Mouse (Mus musculus) midbrain, embryonic 11.5 days (tissue): ENCODE results near the gene Tmem52b. TPM values are rescaled to one million over a fixed set of nuclear protein-coding genes. Genes with fewer than 3 reads are reported as not detected.
"Not testable (repeated sequence)": the region's sequence is repeated elsewhere in the genome, so short reads cannot be mapped to it uniquely, and the experiment has no call there.

Experiments used
- ATAC-seq: fragments of 200-750 bp; cut with Nextera tagmentation; 2 replicates; pipeline ENCODE4 v1.8.0; 2017; ENCODE audit warnings: moderate TSS enrichment, moderate library complexity; ENCODE audit not compliant: low FRiP score
- DNase-seq: peaks from one replicate; pipeline ENCODE4 v3.0.0; 2015; ENCODE audit warnings: low spot score; ENCODE audit errors: missing footprints
- H3K27ac ChIP-seq: fragments of 300-500 bp; sonication (generic); 2 replicates; pipeline ENCODE4 v1.5.1; 2014; ENCODE audit warnings: low read depth, low read length
- H3K27me3 ChIP-seq: fragments of 300-500 bp; sonication (generic); 2 replicates; pipeline ENCODE4 v1.6.1; 2014; ENCODE audit warnings: mild to moderate bottlenecking, low read length, moderate library complexity, mixed read lengths; ENCODE audit not compliant: control insufficient read depth, insufficient read depth
- H3K36me3 ChIP-seq: fragments of 300-500 bp; sonication (generic); 2 replicates; pipeline ENCODE4 v1.6.1; 2014; ENCODE audit warnings: mild to moderate bottlenecking, low read length, moderate library complexity, mixed read lengths; ENCODE audit not compliant: control insufficient read depth, insufficient read depth
- H3K4me1 ChIP-seq: fragments of 300-500 bp; sonication (generic); 2 replicates; pipeline ENCODE4 v1.6.1; 2014; ENCODE audit warnings: low read length; ENCODE audit not compliant: control insufficient read depth, insufficient read depth
- H3K4me2 ChIP-seq: fragments of 300-500 bp; sonication (generic); 2 replicates; pipeline ENCODE4 v1.6.1; 2014; ENCODE audit warnings: mild to moderate bottlenecking, moderate library complexity
- H3K4me3 ChIP-seq: fragments of 300-500 bp; sonication (generic); 2 replicates; pipeline ENCODE4 v1.5.1; 2014; ENCODE audit warnings: low read depth, low read length
- H3K9ac ChIP-seq: fragments of 300-500 bp; sonication (generic); 2 replicates; pipeline ENCODE4 v1.6.1; 2014; ENCODE audit warnings: low read length
- H3K9me3 ChIP-seq: fragments of 300-500 bp; sonication (generic); 2 replicates; pipeline ENCODE4 v1.6.1; 2016; ENCODE audit warnings: low read length; ENCODE audit not compliant: control insufficient read depth
- WGBS: fragments of 180-500 bp; shearing (Covaris S2); extraction: QIAGEN DNeasy Blood & Tissue Kit; methylation state at CpG from one replicate; pipeline ENCODE4 v1.1.7; 2014; 5-methylcytosine and 5-hydroxymethylcytosine counted together
- polyA plus RNA-seq: library from polyadenylated mRNA; unstranded; fragments of >200 nt; fragmentation: Nextera tagmentation; extraction: Ambion mirVana; gene quantifications from 2 replicates; pipeline ENCODE4 v1.2.1, GENCODE M21; 2014

Tmem52b gene
- not detected in 2 replicates for polyA plus RNA-seq

- no peaks in the 10 kb centered on the region for H3K4me1 ChIP-seq
- H3K9ac ChIP-seq: no peak within 1 kb of the TSS
- ATAC-seq: no peak
- H3K4me3 ChIP-seq: no peak within 1 kb of the TSS
- 78% methylated on average over 3 of the region's 3 CpGs for WGBS
- H3K4me2 ChIP-seq: no peak within 1 kb of the TSS
- DNase-seq: no peak
- no peaks in the 10 kb centered on the region for H3K27me3 ChIP-seq
- H3K9me3 ChIP-seq: no peaks in the 10 kb centered on the region
- no peak within 1 kb of the TSS for H3K27ac ChIP-seq
- no peaks in the 10 kb centered on the region for H3K36me3 ChIP-seq
Observed at GRCm38 (mm10) chr6:129512367-129512766, at the start of gene Tmem52b. TSS of gene Tmem52b (plus strand) at chr6:129512555.

GRCm38 (mm10) chr6:129471386-129471785 is 41.0 kb upstream of the Tmem52b start:
- H3K27me3 ChIP-seq: no peaks in the 10 kb centered on the region
- no peaks in the 10 kb centered on the region for H3K36me3 ChIP-seq
- 92% methylated on average over 6 of the region's 6 CpGs for WGBS
- ATAC-seq (no peak), DNase-seq (no peak)
- H3K27ac ChIP-seq: no peak overlapping the region
- no peak overlapping the region for H3K9ac ChIP-seq
- H3K4me3 ChIP-seq: no peak overlapping the region
- no peaks in the 10 kb centered on the region for H3K9me3 ChIP-seq
- no peaks in the 10 kb centered on the region for H3K4me1 ChIP-seq
- no peak overlapping the region for H3K4me2 ChIP-seq

GRCm38 (mm10) chr6:129472627-129473026 is 39.7 kb upstream of the Tmem52b start:
- DNase-seq (no peak), ATAC-seq (no peak)
- H3K27me3 ChIP-seq: no peaks in the 10 kb centered on the region
- no peak overlapping the region for H3K27ac ChIP-seq
- H3K4me2 ChIP-seq: no peak overlapping the region
- no peak overlapping the region for H3K9ac ChIP-seq
- no peaks in the 10 kb centered on the region for H3K4me1 ChIP-seq
- no peaks in the 10 kb centered on the region for H3K36me3 ChIP-seq
- WGBS: 87% methylated on average over 5 of the region's 5 CpGs
- no peak overlapping the region for H3K4me3 ChIP-seq
- no peaks in the 10 kb centered on the region for H3K9me3 ChIP-seq

- ATAC-seq (no peak), DNase-seq (no peak)
- Histone ChIP-seq H3K9ac (no peak overlapping the region), H3K4me1 (no peaks in the 10 kb centered on the region), H3K27ac (no peak overlapping the region), H3K9me3 (no peaks in the 10 kb centered on the region), H3K36me3 (no peaks in the 10 kb centered on the region), H3K27me3 (no peaks in the 10 kb centered on the region), H3K4me3 (no peak overlapping the region), H3K4me2 (no peak overlapping the region)
- 36% methylated on average over 13 of the region's 13 CpGs for WGBS
Observed at GRCm38 (mm10) chr6:129476404-129477126, 35.8 kb upstream of the Tmem52b start.

- Histone ChIP-seq H3K36me3 (no peaks in the 10 kb centered on the region), H3K4me3 (no peak overlapping the region), H3K27me3 (no peaks in the 10 kb centered on the region), H3K9ac (no peak overlapping the region), H3K4me1 (no peaks in the 10 kb centered on the region), H3K4me2 (no peak overlapping the region), H3K27ac (no peak overlapping the region), H3K9me3 (no peaks in the 10 kb centered on the region)
- DNase-seq (no peak), ATAC-seq (peak; percentile 65; the same call in 1 of the 2 replicates)
- WGBS: 70% methylated on average over 8 of the region's 8 CpGs
Observed at GRCm38 (mm10) chr6:129480089-129480958, 32.0 kb upstream of the Tmem52b start.

- no peaks in the 10 kb centered on the region for H3K9me3 ChIP-seq
- no peaks in the 10 kb centered on the region for H3K27me3 ChIP-seq
- no peak overlapping the region for H3K27ac ChIP-seq
- ATAC-seq (no peak), DNase-seq (no peak)
- H3K4me2 ChIP-seq: no peak overlapping the region
- no peaks in the 10 kb centered on the region for H3K36me3 ChIP-seq
- no peak overlapping the region for H3K4me3 ChIP-seq
- no peak overlapping the region for H3K9ac ChIP-seq
- WGBS: 83% methylated on average over 4 of the region's 4 CpGs
- H3K4me1 ChIP-seq: no peaks in the 10 kb centered on the region
Observed at GRCm38 (mm10) chr6:129494924-129495323, 17.4 kb upstream of the Tmem52b start.

GRCm38 (mm10) chr6:129497345-129498218 is 14.8 kb upstream of the Tmem52b start:
- no peak for ATAC-seq
- Histone ChIP-seq H3K9me3 (no peaks in the 10 kb centered on the region), H3K9ac (no peak overlapping the region), H3K4me3 (no peak overlapping the region), H3K4me1 (no peaks in the 10 kb centered on the region), H3K4me2 (no peak overlapping the region), H3K27ac (no peak overlapping the region), H3K36me3 (no peaks in the 10 kb centered on the region), H3K27me3 (no peaks in the 10 kb centered on the region)
- no peak for DNase-seq
- WGBS: 88% methylated on average over 3 of the region's 3 CpGs

- H3K4me3 ChIP-seq, H3K27ac ChIP-seq, H3K9ac ChIP-seq, DNase-seq, H3K36me3 ChIP-seq, ATAC-seq, H3K4me1 ChIP-seq, H3K27me3 ChIP-seq, H3K9me3 ChIP-seq, H3K4me2 ChIP-seq: not testable (repeated sequence)
- 86% methylated on average over 1 of the region's 1 CpGs for WGBS
Observed at GRCm38 (mm10) chr6:129499516-129499915, 12.8 kb upstream of the Tmem52b start.
